Mouse (Mus musculus): ENCODE data around the gene Acoxl. TPM values are rescaled to one million over a fixed set of nuclear protein-coding genes. Genes with fewer than 3 reads are reported as not detected.

The Acoxl gene
- total RNA-seq, 2 experiments from 2014 or later: not detected

DNA sequence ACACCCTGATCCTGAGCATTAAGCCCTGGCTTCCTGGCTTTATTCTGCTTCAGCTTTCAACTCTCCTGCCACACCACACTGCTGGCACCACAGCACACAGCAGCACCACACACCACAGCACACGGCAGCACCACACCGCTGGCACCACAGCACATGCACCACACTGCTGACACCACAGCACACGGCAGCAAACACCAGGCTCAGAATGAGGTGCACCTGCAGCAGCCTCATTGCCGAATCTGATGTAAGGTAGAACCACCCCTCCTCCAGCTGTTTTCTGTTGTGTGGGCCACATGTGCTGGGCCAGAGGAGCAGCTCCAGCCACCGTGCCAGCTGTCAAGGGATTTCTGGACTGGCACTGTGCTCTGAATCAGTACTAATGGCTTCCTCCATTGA lies 317.4 kb downstream of the Acoxl start:
- intact Hi-C loops (cut with DNase I): no loop called here
- no peak for DNase-seq (ENCODE audit: low spot score in 2 of 2)

DNA sequence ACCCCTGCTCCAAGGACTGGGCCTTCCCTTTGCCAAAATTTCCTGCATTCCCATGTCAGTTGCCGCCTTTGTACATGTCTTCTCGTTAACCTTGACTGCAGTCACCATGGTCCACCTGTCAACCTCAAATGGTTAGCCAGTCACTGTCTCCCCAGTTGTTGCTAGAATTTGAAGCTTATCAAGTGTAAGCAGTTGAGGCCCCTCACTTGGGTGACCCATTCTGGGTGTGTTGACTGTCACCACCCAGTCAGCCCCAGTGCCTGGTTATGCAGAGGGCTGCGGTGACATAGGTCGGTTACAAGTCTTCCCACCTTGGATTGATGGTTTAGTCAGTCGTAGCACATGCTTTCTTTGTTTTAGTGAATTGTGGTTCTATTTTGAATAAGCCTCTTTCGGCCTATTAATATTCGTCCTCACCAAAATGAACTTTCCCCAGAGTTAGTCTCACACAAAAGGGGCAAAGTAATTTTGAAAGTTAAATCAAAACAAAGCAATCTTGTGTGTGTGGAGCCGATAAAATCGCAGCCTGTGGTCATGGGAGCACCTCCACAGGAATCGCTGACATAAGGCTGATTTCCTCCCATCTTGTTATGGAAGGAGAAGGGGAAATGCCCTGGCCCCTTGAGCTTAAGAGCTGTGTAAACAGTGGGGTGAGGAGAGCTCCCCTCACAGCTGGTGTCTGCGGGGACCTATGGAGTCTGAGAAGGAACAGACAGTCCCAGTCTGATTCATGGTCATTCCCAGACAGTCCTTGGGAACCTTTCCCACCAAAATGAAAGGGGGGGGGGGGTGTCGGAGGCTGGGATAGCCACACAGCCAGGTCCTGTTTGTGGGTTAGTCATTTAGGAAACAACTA lies 318.1 kb downstream of the Acoxl start:
- no peak for DNase-seq (ENCODE audit: low spot score in 2 of 2)
- intact Hi-C loops (cut with DNase I): no loop called here

DNA sequence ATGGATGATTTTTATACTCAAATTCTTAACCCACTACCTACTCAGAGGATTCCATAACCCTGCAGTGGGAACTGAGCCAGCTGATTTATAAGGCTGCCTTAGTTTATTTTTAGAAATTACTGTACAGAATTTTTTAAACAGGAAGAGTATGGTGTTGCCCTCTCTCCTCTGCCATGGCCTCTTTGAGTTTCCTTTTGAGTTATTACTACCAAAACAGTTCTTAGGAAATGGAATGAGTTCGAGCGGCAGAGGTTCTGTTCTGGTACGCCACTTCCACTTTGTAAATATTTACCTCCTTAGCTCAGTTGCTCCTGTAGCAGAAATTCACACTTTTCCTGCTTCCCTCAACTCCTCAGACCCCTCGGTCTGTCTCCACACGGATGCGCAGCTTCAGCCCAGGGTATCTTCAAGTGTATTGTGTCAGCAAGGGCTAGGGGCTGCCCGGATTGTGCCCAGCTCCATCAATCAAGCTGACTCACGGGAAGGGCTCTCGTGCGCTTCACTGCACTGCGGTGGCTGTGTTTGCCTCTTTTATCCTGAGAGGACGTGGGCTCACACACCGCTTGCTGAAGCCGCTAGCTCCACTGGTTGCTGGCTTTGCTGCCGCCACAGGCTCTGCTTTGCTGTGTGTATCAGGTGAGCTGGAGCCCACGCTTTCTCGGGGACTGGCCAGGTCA lies 320.2 kb downstream of the Acoxl start:
- DNase-seq (ENCODE audit: low spot score in 2 of 2): no peak
- intact Hi-C loops (cut with DNase I): no loop called here

DNA sequence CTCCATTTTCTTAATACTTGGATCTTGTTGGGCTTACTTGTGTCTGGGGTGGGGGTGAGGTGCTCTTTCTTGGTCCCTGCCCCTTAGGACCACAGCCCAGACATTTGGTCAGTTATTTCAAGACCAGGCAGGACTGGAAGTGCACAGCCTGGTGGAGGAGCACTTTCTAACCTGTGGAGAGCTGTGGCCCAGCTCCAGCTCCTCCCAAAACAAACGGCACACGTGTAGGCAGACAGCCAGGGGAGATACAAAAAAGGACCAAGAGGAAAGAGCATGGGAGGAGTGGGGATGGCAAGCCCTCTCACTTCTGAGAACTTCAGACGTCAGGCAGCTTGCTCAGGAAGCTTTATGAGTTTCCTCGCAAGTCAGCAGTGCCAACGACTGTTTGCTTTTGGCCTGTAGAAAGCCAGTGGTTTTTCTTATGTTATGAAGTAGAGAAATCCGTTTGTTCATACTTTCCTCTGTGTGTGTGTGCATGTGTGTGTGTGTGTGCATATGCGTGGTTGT lies 321.0 kb downstream of the Acoxl start:
- DNase-seq (ENCODE audit: low spot score in 2 of 2): no peak
- intact Hi-C loops (cut with DNase I): no loop called here

DNA sequence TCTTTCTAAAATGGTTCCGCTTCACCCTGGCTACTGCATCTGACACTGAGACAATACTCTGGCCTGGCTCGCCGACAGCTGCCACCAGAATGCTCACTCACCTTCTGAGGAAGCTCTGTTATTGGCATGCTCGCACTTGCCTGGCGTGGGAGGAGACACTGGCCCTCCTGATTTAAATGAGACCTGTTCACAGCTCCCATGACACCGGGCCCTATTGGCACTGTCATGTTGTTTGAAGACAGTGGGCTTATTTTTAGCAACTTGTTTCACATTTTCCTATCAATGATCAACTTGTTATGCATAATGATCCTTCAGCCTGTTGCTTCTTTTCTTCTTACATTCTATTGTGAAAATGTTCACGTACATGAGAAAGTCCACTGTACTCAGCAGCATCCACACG lies 324.5 kb downstream of the Acoxl start:
- intact Hi-C loops (cut with DNase I): no loop called here
- DNase-seq (ENCODE audit: low spot score in 2 of 2): no peak

DNA sequence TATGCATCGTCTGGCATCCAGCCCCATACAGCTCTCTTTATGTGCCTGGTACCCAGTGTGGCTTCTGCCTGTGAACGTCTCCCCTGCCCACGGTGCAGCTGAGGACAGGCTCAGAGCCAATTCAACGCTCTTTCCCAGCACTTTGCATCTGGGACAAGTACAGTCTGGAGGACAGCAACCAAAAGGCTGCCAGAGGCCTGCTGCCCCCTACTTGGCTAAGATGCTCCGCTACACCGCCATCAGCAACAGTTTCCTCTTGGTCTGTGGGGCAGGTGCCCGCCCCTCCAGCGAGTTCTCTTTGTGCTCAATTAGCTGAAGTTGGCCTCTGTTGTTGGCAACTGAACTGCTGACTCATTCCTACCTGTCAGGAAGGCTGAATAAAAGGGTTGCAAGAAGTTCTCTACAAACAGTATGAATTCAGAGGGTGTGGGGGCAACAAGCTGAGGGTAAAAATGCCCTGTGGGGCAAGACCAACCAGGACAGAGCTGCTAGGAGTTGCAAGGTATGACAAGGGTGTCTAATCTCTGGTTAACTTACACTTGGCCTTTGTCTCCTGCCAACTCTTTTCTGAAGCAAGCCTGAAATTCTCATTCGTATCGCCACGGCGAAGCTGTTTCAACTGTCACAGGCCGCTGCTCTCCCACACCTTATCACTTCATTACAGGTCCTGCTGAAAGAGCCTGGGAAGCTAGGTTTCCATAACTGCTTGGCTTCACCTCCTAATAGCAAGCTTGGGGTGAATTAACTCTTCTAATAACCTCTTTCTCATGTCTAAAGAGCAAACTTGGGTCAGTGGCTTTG lies 328.1 kb downstream of the Acoxl start:
- intact Hi-C loops (cut with DNase I): loop anchor here (2.0 kb wide), 1 partner anchor 44 kb away; no protein-coding TSS in a partner anchor
- DNase-seq (ENCODE audit: low spot score in 2 of 2): peak; percentile 33 to 79

DNA sequence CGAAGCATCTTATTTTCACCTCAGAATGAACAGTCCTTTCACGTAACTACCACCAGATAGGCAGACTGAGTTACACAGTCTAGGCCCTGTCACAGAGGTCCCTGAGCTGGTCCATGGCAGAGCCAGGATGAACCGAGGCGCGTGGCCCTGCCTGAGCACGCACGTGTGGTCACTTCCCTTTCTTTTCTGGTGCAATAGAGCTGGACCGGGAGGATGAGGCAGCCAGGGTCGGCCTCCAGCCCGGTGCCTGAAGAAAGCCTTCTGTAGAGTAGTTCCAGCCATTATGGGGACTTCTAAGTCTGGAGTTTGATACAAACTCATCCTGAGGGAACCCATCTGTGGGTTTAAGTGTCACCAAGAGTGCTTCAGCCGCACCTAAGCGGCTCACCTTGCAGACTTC lies 329.3 kb downstream of the Acoxl start:
- DNase-seq (ENCODE audit: low spot score in 2 of 2): no peak
- intact Hi-C loops (cut with DNase I): loop anchor here (2.0 kb wide), 1 partner anchor 45 kb away; no protein-coding TSS in a partner anchor

DNA sequence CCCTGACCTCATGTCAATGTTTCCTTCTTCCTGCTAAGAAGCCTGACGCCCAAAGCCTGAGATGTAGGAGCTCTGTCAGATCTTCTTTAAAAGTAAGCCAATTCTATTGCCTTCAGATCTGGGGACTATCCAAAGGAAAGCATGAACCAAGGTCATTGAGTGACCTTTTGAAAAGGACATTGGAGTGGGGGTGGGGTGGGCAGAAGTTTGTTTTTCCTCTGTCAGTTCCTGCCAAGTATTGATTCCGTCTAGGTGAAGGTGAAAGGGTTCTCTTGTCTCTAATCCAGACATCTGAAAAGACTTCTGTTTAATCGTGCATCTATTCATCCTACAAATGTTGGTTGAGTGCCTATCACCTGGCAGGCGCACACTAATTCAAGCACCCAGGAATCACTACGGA lies 330.8 kb downstream of the Acoxl start:
- intact Hi-C loops (cut with DNase I): no loop called here

DNA sequence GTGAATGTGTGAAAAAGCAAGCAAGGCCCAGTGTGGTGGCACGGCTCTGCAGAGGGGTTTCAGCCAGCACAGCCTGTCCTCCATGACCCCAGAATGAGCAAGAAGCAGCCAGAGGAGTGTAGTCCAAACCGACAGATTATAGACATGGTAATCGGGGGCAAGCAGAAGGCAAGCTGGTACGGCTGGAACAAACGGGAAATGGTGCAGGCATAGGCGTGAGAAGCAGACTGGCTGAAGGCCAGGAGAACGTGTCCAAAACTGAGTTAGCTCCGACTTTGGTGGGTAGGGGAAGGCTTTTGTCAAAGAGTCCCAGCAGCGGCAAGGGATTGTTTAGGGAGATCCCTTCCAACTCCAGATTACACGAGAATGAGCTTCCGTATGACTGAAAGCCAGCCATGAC lies 331.3 kb downstream of the Acoxl start:
- intact Hi-C loops (cut with DNase I): no loop called here
- no peak for DNase-seq (ENCODE audit: low spot score in 2 of 2)

More for the DNA sequence above, 330.8 kb downstream of the Acoxl start:
- no peak for DNase-seq (ENCODE audit: low spot score in 2 of 2)

DNA sequence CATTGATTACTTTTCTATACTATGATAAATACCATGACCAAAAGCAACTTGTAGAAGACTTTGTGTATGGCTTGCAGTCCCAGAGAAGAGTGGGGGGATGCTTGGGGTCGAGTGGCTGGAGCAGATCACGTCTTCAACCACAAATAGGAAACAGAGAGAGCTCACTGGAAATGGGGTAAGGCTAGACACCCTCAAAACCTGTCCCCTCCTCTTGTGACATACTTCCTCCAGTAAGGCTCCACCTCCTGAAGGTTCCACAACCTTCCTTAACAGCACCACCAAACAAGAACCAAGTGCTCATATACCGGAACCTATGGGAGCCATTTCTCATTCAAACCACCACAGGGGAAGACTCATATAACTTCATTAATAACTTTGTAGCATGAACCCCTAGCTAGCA lies 331.9 kb downstream of the Acoxl start:
- DNase-seq (ENCODE audit: low spot score in 2 of 2): no peak
- intact Hi-C loops (cut with DNase I): no loop called here

DNA sequence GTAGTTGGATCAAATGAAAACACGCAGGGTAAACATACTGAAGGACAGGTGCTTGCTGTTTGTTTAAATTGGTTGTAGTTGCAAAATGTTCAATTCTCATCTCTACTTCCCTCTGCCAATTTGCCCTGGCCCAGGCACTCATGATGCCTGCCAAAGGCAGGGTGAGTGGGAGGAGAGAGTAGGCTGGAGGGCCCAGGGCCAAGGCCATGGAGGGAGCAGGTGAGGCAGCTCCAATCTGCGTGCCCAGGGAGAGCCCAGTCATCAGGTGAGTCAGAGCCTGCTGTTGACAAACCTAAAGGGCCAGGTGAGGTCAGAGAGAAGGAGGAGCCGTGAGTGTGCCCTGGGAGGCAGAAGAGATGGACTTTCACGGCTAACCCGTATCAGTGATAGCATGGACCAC lies 333.6 kb downstream of the Acoxl start:
- DNase-seq (ENCODE audit: low spot score in 2 of 2): peak in 1 of 2 experiments; percentile 51

More for the DNA sequence above, 333.6 kb downstream of the Acoxl start:
- intact Hi-C loops (cut with DNase I): no loop called here

Small RNA genes lying within 50 kb of the gene (microRNA-seq; reads per million reads assigned to microRNA genes)
- 0 reads per million in 2 experiments for gene Gm22411

Other genes starting within 250 kb of the Acoxl start
- gene Mal, start 182.2 kb upstream of the Acoxl start, total RNA-seq (2021): 100 to 1,000 TPM; 100 to 125 TPM
- gene Mall, start 108.9 kb upstream of the Acoxl start, total RNA-seq (2021): 1 to 10 TPM in 1 of 2 experiments, under 1 TPM in 1; 0.99 to 1.1 TPM
- 10 to 100 TPM; 18.8 to 19.3 TPM for gene Nphp1, start 50.0 kb upstream of the Acoxl start, total RNA-seq (2021)
- 10 to 100 TPM; 47.0 to 49.2 TPM for gene Mtln, start 46.4 kb upstream of the Acoxl start, total RNA-seq (2021)
- gene Bub1, start 7.0 kb upstream of the Acoxl start, total RNA-seq (2021): under 1 TPM in 1 of 2 experiments, not detected in 1; 0.09 TPM

Data from left cerebral cortex, postnatal 25 days (tissue).